Mouse (Mus musculus) forebrain, embryonic 15.5 days (tissue): Measurements from ENCODE around the gene Ankrd34a. TPM values are rescaled to one million over a fixed set of nuclear protein-coding genes. Genes with fewer than 3 reads are reported as not detected.

Experiments
- ATAC-seq: fragments of 200-750 bp; cut with Nextera tagmentation; replicated peaks from 2 replicates; pipeline ENCODE4 v1.8.0; 2017; ENCODE audit warnings: mild to moderate bottlenecking, moderate TSS enrichment, moderate library complexity
- H3K27ac ChIP-seq: fragments of 300-500 bp; sonication (generic); replicated peaks from 2 replicates; pipeline ENCODE4 v1.5.1; 2015; ENCODE audit warnings: mild to moderate bottlenecking, inconsistent platforms
- H3K27me3 ChIP-seq: fragments of 300-500 bp; sonication (generic); 2 replicates; pipeline ENCODE4 v1.6.1; 2015; ENCODE audit warnings: inconsistent platforms
- H3K36me3 ChIP-seq: fragments of 300-500 bp; sonication (generic); 2 replicates; pipeline ENCODE4 v1.6.1; 2015; ENCODE audit warnings: mild to moderate bottlenecking, inconsistent platforms
- H3K4me1 ChIP-seq: fragments of 300-500 bp; sonication (generic); 2 replicates; pipeline ENCODE4 v1.6.1; 2015; ENCODE audit warnings: inconsistent platforms
- H3K4me2 ChIP-seq: fragments of 300-500 bp; sonication (generic); replicated peaks from 2 replicates; pipeline ENCODE4 v1.6.1; 2015; ENCODE audit warnings: mild to moderate bottlenecking, inconsistent platforms
- H3K4me3 ChIP-seq: fragments of 300-500 bp; sonication (generic); 2 replicates; pipeline ENCODE4 v1.5.1; 2015; ENCODE audit warnings: mild to moderate bottlenecking, inconsistent platforms
- H3K9ac ChIP-seq: fragments of 300-500 bp; sonication (generic); replicated peaks from 2 replicates; pipeline ENCODE4 v1.6.1; 2015; ENCODE audit warnings: mild to moderate bottlenecking, inconsistent platforms
- H3K9me3 ChIP-seq: fragments of 300-500 bp; sonication (generic); 2 replicates; pipeline ENCODE4 v1.6.1; 2016; ENCODE audit warnings: inconsistent platforms
- WGBS: fragments of 180-500 bp; shearing (Covaris S2); methylation state at CpG from one replicate; pipeline ENCODE4 v1.1.7; 2015; ENCODE audit warnings: mixed read lengths; 5-methylcytosine and 5-hydroxymethylcytosine counted together
- polyA plus RNA-seq: library from polyadenylated mRNA; unstranded; fragments of >200 nt; fragmentation: Nextera tagmentation; extraction: Ambion mirVana; gene quantifications from 2 replicates; pipeline ENCODE4 v1.2.1, GENCODE M21; 2015

Gene Ankrd34a
- 12.5 and 13.4 TPM in 2 replicates for polyA plus RNA-seq

DNA sequence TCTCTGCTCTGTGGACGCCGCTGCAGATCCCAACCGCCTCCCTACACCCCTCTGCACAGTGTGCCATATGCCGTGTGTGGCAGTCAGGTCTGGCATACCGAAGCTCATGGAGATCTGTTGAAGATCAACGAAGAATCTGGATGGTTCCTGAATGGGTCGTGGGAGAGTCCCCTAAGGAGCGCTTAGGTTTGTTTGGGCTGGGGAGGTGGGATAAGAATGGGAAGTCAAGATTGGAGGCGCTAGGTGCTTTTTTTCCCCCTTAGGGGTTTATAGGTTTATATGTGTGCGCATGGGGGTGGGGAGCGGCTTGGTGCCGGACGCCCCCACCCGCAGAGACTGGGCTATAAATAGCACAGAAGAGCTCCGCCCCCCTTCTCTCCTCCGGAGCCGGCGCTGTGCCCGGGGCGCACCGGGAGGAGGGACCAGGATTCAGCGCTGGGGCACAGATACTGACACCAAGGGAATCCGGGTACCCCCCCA is at the start of gene Ankrd34a:
Gene Ankrd34a, plus strand, starts transcription at position 409 of the 480 bp plus-strand sequence.
- H3K4me1 ChIP-seq: peaks cover 68% of the 10 kb centered on the region
- 1% methylated on average over 21 of the region's 23 CpGs for WGBS
- no peak for ATAC-seq
- H3K9me3 ChIP-seq: no peaks in the 10 kb centered on the region
- H3K4me2 ChIP-seq: peak within 1 kb of the TSS; percentile 98
- peak within 1 kb of the TSS; percentile 55 for H3K4me3 ChIP-seq
- H3K27ac ChIP-seq: peak within 1 kb of the TSS; percentile 78
- peak within 1 kb of the TSS; percentile 70 for H3K9ac ChIP-seq
- H3K36me3 ChIP-seq: no peaks in the 10 kb centered on the region
- no peaks in the 10 kb centered on the region for H3K27me3 ChIP-seq

- 39% methylated on average over 4 of the region's 4 CpGs for WGBS
Observed at GRCm38 (mm10) chr3:96546880-96547279, 49.6 kb upstream of the Ankrd34a start.

DNA sequence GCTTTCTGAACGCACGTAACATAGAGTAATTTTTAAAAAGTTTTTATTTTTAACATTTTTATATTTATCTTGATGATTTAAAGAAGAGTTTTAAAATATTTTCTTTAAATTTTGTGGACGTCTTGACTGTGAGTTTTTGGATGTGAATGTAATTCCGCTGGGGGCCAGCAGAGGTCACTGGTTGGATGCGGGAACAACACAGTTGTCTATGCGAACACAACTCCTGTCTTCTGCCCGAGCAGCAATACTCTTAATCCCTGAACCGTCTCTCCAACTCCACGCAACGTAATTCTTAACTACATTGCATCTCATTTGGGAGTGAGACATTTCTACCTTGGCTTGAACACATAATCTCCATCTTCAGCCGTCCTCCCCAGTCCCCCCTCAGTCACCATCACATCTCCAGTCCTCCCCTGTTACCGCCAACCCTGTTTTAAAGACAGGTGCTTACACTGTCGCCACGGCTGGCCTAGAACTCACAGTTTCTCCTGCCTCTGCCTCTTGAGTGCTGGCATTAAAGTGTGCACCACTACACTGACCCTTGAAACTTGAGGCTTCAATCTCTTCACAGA is 49.0 kb upstream of the Ankrd34a start:
- peak; percentile 67 for ATAC-seq

More at GRCm38 (mm10) chr3:96546880-96547279, 49.6 kb upstream of the Ankrd34a start:
- Histone ChIP-seq H3K4me1 (no peaks in the 10 kb centered on the region; the same call in 1 of the 2 replicates), H3K9me3 (no peaks in the 10 kb centered on the region), H3K27ac (no peak overlapping the region), H3K36me3 (no peaks in the 10 kb centered on the region), H3K27me3 (no peaks in the 10 kb centered on the region), H3K4me3 (no peak overlapping the region), H3K4me2 (no peak overlapping the region), H3K9ac (no peak overlapping the region)
- no peak for ATAC-seq

DNA sequence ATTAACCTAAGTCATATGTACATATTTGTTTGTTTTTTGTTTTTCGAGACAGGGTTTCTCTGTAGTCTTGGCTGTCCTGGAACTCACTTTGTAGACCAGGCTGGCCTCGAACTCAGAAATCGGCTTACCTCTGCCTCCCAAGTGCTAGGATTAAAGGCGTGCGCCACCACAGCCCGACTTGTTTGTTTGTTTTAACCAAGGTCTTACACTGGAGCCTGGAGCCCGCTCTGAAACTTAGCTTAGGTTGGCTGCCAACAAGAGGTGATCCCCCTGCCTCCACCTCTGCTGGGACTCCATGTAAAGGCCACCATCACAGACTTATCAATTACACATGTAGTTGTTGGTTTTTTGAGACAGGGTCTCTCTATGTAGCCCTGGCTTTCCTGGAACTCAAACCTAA is 47.6 kb upstream of the Ankrd34a start:
- H3K4me1 ChIP-seq: no peaks in the 10 kb centered on the region; the same call in 1 of the 2 replicates
- H3K4me3 ChIP-seq: no peak overlapping the region
- H3K27ac ChIP-seq: no peak overlapping the region
- no peaks in the 10 kb centered on the region for H3K9me3 ChIP-seq
- H3K9ac ChIP-seq: no peak overlapping the region
- 83% methylated on average over 7 of the region's 7 CpGs for WGBS
- no peaks in the 10 kb centered on the region for H3K27me3 ChIP-seq
- ATAC-seq: no peak
- H3K36me3 ChIP-seq: no peaks in the 10 kb centered on the region
- no peak overlapping the region for H3K4me2 ChIP-seq

More for the DNA sequence above, 49.0 kb upstream of the Ankrd34a start:
- peak overlapping the region; percentile 30; the same call in 1 of the 2 replicates for H3K4me2 ChIP-seq
- no peaks in the 10 kb centered on the region; the same call in 1 of the 2 replicates for H3K4me1 ChIP-seq
- 7% methylated on average over 14 of the region's 14 CpGs for WGBS
- H3K4me3 ChIP-seq: peak overlapping the region; percentile 14
- H3K27me3 ChIP-seq: no peaks in the 10 kb centered on the region
- no peak overlapping the region for H3K27ac ChIP-seq
- no peaks in the 10 kb centered on the region for H3K9me3 ChIP-seq
- no peaks in the 10 kb centered on the region for H3K36me3 ChIP-seq
- H3K9ac ChIP-seq: no peak overlapping the region

GRCm38 (mm10) chr3:96549346-96549745 is 47.1 kb upstream of the Ankrd34a start:
- H3K36me3 ChIP-seq: no peaks in the 10 kb centered on the region
- H3K9ac ChIP-seq: no peak overlapping the region
- no peaks in the 10 kb centered on the region for H3K9me3 ChIP-seq
- no peaks in the 10 kb centered on the region; the same call in 1 of the 2 replicates for H3K4me1 ChIP-seq
- ATAC-seq: no peak
- no peaks in the 10 kb centered on the region for H3K27me3 ChIP-seq
- no peak overlapping the region for H3K4me3 ChIP-seq
- H3K4me2 ChIP-seq: no peak overlapping the region
- H3K27ac ChIP-seq: no peak overlapping the region
- 81% methylated on average over 5 of the region's 5 CpGs for WGBS

DNA sequence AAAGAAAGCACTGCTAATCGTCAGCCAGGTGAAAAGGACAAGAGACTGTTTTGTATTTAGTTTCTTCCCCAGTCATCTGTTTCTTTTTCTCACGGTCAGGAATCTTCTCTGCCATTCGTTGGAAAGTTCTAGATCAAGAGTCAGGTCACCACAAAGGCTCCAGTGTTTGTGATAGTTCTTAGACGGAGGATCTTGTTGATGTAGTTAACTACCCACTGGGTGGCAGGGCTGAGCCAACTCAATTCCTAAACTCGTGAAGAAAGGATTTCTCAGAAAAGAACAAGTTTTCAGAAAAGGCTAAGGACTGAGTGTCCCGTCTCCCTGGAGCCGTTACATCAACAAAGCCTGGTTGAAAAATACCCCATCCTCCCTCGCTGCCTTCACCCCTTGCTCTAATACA is 45.2 kb upstream of the Ankrd34a start:
- H3K36me3 ChIP-seq: no peaks in the 10 kb centered on the region
- H3K9me3 ChIP-seq: no peaks in the 10 kb centered on the region
- H3K9ac ChIP-seq: no peak overlapping the region
- H3K27me3 ChIP-seq: no peaks in the 10 kb centered on the region
- no peak for ATAC-seq
- no peak overlapping the region for H3K27ac ChIP-seq
- H3K4me3 ChIP-seq: no peak overlapping the region
- 9% methylated on average over 8 of the region's 8 CpGs for WGBS
- H3K4me2 ChIP-seq: no peak overlapping the region
- H3K4me1 ChIP-seq: peaks cover 16% of the 10 kb centered on the region

GRCm38 (mm10) chr3:96551890-96552289 is 44.5 kb upstream of the Ankrd34a start:
- no peak for ATAC-seq
- Histone ChIP-seq H3K9me3 (no peaks in the 10 kb centered on the region), H3K27me3 (no peaks in the 10 kb centered on the region), H3K4me2 (no peak overlapping the region), H3K36me3 (no peaks in the 10 kb centered on the region), H3K27ac (no peak overlapping the region), H3K4me1 (peaks cover 21% of the 10 kb centered on the region), H3K4me3 (no peak overlapping the region), H3K9ac (no peak overlapping the region)
- WGBS: 69% methylated on average over 7 of the region's 7 CpGs

DNA sequence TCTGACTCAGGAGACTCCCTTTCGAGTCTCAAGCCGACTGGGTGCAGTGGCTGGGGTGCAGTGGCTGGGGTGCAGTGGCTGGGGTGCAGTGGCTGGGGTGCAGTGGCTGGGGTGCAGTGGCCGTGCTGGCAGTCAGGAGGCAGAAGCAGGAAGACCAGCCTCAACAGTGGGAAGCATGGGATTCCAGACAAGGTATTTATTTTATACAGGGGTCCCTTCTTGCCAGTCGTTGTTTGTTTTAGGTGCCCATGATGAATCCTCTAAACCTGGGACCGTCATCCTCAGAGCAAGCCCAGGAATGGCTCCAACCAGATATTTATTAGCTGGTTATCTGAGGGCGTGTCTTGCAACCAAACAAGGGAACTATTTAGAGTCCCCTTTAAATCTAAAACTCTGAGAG is 42.8 kb upstream of the Ankrd34a start:
- Histone ChIP-seq H3K4me1 (peaks cover 28% of the 10 kb centered on the region), H3K4me2 (no peak overlapping the region), H3K9ac (no peak overlapping the region), H3K27me3 (no peaks in the 10 kb centered on the region), H3K27ac (no peak overlapping the region), H3K36me3 (no peaks in the 10 kb centered on the region), H3K9me3 (no peaks in the 10 kb centered on the region), H3K4me3 (no peak overlapping the region)
- WGBS: 86% methylated on average over 6 of the region's 6 CpGs
- no peak for ATAC-seq

DNA sequence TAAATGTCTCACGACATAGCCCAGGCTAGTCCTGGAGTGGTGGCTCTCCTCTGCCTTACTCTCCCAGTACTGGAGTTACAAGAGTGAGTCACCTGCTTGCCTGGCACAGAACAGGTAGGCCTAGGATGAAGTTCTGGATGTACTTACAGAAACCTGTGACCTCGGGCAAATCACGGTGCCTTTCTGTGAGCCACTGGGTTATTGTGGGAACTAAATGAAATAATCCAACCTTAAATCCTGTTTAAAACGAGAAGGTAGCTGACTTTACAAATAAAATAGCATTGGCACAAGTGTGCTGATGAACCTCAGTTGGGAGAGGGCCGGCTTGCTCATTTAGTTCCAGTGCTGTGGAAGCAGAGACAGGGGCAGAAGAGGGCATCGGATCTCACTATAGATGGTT is 42.2 kb upstream of the Ankrd34a start:
- no peaks in the 10 kb centered on the region for H3K9me3 ChIP-seq
- no peak overlapping the region for H3K4me2 ChIP-seq
- no peak overlapping the region for H3K4me3 ChIP-seq
- no peaks in the 10 kb centered on the region for H3K27me3 ChIP-seq
- no peak for ATAC-seq
- peaks cover 35% of the 10 kb centered on the region for H3K4me1 ChIP-seq
- no peak overlapping the region for H3K27ac ChIP-seq
- no peak overlapping the region for H3K9ac ChIP-seq
- WGBS: 83% methylated on average over 6 of the region's 6 CpGs
- H3K36me3 ChIP-seq: no peaks in the 10 kb centered on the region

DNA sequence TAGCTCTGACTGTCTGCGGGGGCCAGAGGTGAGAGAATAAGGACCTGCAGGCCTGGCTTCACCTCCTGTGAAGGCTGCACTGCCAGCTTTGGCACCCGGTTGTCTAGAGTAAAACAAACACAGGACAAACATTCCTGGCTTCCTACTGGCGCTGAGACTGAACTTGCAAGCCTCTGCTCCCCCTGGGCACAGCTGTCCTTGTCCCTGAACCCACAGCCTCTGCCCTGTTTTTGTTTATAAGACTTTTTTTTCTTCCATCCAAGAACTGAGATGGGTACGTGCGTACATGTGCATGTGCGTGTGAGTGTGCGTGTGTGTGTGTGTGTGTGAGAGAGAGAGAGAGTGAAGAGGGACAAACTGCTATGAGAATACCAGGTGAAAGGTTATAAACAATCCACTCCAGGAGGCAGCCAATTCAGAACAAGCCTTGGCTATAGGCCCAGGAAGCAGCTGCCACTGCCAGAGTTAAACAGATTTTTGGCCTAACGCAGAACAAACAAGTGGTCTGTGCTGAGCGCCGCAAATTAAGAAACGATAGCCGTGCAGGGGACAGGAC is 41.3 kb upstream of the Ankrd34a start:
- H3K4me2 ChIP-seq: no peak overlapping the region
- peaks cover 44% of the 10 kb centered on the region for H3K4me1 ChIP-seq
- no peak overlapping the region for H3K4me3 ChIP-seq
- peak; percentile 23; the same call in 1 of the 2 replicates for ATAC-seq
- H3K27me3 ChIP-seq: no peaks in the 10 kb centered on the region
- 19% methylated on average over 12 of the region's 12 CpGs for WGBS
- H3K27ac ChIP-seq: peak overlapping the region; percentile 73
- H3K9me3 ChIP-seq: no peaks in the 10 kb centered on the region
- H3K9ac ChIP-seq: no peak overlapping the region
- peaks cover 4% of the 10 kb centered on the region; the same call in 1 of the 2 replicates for H3K36me3 ChIP-seq

DNA sequence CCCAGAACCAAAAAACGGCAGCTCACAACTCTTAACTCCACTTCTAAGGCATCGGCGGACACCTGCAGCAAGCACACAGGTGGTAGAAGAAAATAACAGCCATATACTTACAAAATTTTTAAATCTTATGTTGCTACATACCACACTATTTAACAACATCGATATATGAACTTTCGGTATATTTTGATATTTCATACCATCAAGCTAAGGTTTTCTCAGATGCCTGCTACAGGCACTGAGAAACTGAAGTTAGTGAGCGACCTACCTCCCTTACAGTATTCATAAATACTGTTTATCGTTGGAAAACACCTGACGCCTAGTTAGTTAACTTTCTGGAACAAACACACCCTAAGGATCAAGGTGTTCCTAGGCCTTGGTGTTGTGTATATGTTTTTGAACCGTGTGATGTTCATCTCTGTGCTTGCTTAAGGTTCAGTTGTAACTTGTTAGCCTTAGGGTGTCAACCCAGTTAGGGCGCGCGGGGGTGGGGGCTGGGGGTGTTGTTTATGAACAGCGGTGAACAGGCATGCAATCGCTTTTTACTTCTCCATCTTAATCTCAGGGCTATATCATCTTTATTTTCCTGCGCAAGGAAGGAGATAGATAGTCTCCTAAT is 40.3 kb upstream of the Ankrd34a start:
- Histone ChIP-seq H3K4me1 (peaks cover 53% of the 10 kb centered on the region), H3K27ac (peak overlapping the region; percentile 73; the same call in 1 of the 2 replicates), H3K4me2 (no peak overlapping the region), H3K9me3 (no peaks in the 10 kb centered on the region), H3K9ac (no peak overlapping the region), H3K4me3 (no peak overlapping the region), H3K36me3 (peaks cover 14% of the 10 kb centered on the region; the same call in 1 of the 2 replicates), H3K27me3 (no peaks in the 10 kb centered on the region)
- 86% methylated on average over 15 of the region's 15 CpGs for WGBS
- no peak for ATAC-seq
